Mouse (Mus musculus): Measurements from ENCODE around the gene Rora.

The Rora gene

DNA sequence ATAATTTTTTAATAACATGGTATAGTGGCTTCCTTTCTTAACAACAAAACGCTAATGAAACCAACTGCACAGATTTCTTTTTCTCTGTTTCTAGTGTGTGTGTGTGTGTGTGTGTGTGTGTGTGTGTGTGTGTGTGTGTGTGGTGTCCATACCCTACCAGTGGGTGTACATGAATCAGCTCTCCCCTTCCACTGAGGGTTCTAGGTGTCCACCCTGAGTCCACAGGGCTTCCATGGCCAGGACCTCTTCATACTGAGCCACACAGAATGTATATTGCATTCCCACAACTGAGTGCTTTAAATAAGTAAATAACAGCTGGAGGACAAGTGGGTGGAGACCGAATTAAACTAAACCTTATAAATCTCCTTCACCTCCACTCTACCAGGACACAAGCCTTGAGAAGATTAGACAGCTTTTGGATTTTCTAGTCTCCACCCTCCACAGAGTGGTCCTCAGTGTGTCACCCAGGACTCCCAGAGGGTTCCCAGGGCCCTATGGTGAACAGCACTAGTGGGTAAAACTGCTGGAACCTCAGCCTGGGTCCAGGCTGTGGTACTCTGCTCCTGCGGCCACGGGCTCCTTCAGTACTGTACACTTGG, 649.9 kb downstream of the Rora start:
- no peak for DNase-seq (ENCODE audit: extremely low read depth, low read depth)

GRCm38 (mm10) chr9:69303962-69304361, 650.4 kb downstream of the Rora start:
- no peak for DNase-seq (ENCODE audit: extremely low read depth, low read depth)

- no peak for DNase-seq (ENCODE audit: extremely low read depth, low read depth)
These were observed 650.9 kb downstream of the Rora start for GRCm38 (mm10) chr9:69304492-69304891.

DNA sequence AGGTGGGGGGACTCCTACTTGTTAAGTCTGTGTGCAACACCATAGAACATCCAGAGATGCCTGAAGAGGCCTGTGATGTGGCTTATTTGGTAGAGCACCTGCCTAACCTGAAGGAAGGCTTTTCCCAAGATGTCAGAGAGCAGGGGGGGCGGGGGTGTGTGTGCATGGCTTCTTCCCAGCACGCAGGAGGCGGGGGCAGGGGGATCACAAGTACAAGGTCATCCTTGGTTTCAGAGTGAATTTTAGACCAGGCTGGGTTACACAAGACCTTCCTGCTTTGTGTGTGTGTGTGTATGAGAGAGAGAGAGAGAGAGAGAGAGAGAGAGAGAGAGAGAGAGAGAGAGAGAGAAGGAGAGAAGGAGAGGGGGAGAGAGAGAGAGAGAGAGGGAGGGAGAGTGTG, 651.4 kb downstream of the Rora start:
- no peak for DNase-seq (ENCODE audit: extremely low read depth, low read depth)

DNA sequence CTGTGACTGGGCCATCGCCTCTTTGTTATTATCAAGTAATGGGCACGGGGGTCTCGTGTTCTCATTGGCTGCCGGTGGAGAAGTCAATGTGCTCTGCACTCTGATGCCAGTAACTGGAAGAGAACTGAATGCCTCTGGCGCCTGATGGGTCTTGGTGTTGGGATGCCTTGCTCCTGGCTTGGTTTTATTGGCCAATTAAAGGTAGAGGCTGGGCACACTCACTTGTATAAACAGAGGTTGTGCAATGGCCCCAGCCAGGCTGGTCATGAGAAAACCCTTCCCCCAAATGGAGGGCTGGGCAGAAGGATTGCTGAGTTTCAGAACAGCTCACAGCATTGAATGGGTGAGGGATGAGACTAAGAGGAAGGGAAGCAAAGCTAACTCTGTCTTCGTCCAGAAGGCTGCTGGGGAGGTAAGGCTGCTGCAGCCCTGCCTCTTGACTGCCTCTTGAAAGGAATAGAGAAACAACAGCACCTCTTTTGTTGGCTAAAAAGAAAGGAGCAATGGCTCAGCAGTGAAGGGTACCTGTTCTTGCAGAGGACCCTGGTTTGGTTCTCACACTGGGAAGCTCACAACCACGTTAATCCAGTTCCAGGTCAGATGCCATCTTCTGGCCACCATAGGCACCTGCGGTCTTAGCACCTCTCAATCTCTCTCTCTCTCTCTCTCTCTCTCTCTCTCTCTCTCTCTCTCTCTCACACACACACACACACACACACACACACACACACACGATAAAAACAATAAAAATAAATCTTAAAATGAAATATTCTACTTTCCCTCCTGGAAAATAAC, 653.3 kb downstream of the Rora start:
- no peak for DNase-seq (ENCODE audit: extremely low read depth, low read depth)

- DNase-seq (ENCODE audit: extremely low read depth, low read depth): no peak
These were observed 654.4 kb downstream of the Rora start for GRCm38 (mm10) chr9:69307974-69308373.

DNA sequence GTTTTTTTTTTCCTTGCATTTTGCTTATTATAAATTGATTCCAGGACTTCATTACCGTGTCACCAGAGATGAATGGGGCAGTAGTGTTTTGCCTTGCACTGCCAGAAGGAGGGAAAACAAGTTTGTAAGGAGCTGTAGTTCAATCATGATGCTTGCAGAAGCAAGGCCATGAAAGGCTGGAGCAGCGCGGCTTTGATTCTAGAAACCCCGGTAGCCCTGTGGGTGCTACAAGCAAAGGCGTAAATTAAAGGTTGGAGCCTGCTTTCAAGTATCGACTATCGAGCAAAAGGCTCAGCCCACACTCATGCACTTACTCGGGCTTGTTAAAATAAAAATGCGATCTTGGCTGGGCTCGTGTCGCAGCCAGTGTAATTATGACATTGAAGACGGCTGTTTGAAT, 656.9 kb downstream of the Rora start:
- DNase-seq (ENCODE audit: extremely low read depth, low read depth): no peak

DNA sequence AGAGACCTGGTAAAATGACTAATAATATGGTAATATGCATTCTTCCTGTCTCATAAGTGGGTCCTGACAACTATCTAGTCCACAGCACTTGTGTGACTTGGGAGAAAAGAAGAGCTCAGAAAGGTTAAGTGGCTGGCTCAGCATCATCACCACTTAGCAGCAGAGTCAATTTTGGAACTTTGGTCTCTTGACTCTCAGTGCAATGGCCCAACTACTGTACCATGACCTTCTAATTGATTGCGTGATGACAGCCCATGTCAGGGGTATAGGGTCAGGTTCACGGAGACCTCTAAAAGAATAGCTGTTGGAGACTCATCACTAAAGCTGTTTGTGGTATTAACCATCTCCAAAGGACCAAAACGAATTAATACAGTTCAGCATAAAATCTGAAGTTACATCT, 659.7 kb downstream of the Rora start:
- no peak for DNase-seq (ENCODE audit: extremely low read depth, low read depth)

DNA sequence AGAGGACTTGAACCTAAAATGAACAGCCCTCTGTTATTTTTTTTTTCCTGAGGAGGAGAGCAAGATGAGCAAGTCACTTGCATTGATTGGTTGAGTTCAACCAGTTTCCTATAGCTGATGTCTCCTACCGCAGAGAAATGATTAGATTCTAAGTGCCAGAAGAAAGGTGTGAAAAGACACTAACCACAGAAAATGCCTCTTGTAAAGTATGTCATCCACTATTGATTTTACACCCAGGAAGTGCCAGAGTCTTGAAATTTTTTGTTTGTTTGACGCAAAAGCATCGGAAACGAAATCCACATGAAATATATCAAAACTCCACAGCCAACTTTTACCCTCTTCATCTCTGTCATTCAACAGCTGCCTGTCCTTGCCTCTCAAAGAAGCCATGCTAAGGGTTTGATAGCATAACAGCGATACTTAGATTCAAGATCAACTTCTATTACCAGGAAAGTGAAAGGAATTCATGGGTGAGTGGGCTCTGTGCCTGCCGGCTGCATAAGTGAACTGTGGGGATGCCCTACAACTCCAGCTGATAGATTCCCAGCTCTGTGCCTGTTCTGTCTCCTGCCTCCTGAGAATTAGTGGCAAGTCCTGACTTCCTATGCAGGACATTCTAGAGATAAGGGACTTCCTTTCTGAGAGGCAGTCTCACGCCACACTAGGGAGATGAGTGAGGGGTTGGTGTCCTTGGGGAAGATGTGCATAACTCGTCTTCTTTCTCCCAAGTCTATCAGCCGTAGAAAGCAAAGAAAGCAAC, 661.0 kb downstream of the Rora start:
- DNase-seq (ENCODE audit: extremely low read depth, low read depth): no peak

- DNase-seq (ENCODE audit: extremely low read depth, low read depth): no peak
These were observed 664.0 kb downstream of the Rora start for GRCm38 (mm10) chr9:69317527-69318115.

DNA sequence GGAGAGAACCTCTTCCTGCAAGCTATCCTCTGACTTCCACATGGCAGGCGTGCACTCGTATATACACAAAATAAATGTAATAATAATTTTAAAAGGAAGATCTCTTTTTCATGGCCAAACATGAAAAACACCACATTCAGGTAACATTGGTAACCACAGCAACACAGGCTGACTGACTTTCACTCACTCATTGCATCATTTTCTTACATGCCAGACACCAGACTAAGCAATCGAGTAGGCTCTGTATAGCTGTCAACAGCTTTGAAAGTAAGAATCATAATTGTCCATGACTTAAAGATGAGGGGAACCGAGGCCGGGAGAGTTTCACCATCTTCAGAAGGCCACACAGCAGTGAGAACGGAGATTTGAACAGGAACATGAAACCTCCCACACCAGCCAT, 665.8 kb downstream of the Rora start:
- DNase-seq (ENCODE audit: extremely low read depth, low read depth): no peak

- DNase-seq (ENCODE audit: extremely low read depth, low read depth): no peak
These were observed 666.5 kb downstream of the Rora start for GRCm38 (mm10) chr9:69319913-69320634.

- DNase-seq (ENCODE audit: extremely low read depth, low read depth): no peak
These were observed 667.0 kb downstream of the Rora start for GRCm38 (mm10) chr9:69320635-69321027.

- DNase-seq (ENCODE audit: extremely low read depth, low read depth): no peak
These were observed 668.4 kb downstream of the Rora start for GRCm38 (mm10) chr9:69321956-69322355.

DNA sequence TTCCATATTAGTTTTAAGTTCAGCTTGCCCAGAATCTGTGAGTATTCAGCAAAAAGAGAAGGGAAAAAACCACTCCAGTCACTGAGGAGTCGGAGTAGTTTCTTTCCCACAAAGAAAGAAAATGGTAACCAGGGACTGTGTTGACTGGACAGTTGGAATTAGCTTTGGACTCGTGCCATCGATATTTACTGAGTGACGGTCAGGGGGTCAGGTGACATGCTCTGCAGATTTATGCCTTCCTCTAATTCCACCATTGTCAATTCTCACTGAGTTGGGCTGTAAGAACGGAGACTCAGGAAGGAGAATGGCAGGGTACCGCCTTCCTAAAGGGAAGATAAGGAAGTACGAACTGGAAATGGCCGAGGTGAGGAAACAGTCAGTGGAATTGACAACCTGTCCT, 670.2 kb downstream of the Rora start:
- DNase-seq (ENCODE audit: extremely low read depth, low read depth): no peak

- DNase-seq (ENCODE audit: extremely low read depth, low read depth): no peak
These were observed 673.5 kb downstream of the Rora start for GRCm38 (mm10) chr9:69327077-69327476.

DNA sequence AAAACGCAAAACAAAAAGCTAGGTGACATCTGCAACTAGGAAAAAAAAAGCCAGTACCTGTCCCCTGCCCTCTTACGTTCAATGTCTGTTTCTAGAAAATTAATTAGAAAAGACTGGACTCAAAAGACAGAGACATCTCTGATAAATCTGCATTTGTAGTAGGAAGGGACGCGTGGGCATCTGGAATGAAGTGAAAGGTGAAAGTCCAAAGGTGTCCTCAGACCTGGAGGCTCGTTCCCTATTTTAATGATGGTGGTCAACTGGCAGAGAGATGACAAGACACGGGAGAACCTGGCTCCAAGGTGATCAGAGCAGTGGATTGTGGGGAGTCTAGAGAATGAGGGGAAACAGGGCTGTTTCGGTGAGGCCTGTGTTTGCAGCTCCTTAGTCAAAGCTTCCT, 674.0 kb downstream of the Rora start:
- DNase-seq (ENCODE audit: extremely low read depth, low read depth): no peak

GRCm38 (mm10) chr9:69331790-69332189, 678.2 kb downstream of the Rora start:
- no peak for DNase-seq (ENCODE audit: extremely low read depth, low read depth)

- no peak for DNase-seq (ENCODE audit: extremely low read depth, low read depth)
These were observed 679.4 kb downstream of the Rora start for GRCm38 (mm10) chr9:69332802-69333568.

DNA sequence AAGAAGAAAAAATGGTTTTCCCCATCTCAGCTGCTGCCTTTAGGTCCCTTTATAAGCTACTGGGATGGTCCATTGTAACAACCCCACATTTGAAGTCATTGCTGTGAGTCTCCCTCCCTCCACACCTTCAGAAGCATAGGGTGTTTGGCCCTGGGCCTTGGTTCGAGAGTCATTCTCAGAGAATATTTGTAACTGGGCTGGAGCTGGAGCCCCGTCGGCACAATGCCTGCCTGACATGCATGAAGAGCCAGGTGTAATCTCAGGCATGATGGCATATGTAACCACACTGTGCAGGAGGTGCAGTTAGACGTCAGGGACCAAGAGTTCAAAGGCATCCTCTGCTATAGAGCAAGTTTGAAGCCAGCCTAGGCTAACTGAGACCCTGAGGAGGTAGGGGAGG, 680.1 kb downstream of the Rora start:
- DNase-seq (ENCODE audit: extremely low read depth, low read depth): no peak

GRCm38 (mm10) chr9:69334106-69334505, 680.5 kb downstream of the Rora start:
- DNase-seq (ENCODE audit: extremely low read depth, low read depth): no peak
